Mouse (Mus musculus): ENCODE measurements around the gene Psap.
A peak's percentile ranks its signal among the peaks of the same experiment; 100 is the strongest.

The Psap gene

DNA sequence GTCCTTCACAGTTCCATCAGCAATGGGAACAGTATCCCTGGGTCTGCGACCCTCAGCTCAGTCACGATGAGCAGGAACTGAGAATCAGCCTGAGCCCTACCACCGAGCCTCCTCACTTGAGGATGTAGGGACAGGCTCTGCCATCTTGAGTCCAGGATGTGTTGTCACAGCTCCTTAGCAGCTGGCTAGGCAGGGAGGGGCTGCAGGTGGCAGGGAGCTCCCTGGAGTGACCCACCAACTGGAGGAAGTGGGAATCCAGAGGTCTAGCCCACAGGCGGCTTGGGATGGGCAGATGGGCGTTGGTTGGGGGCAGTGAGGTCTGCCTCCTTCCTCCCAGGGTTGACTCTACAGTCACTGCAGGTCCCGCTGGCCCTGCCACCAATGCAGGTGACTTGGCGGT lies 14.1 kb upstream of the Psap start:
- no peak for DNase-seq (ENCODE audit: low read depth, low spot score)

DNA sequence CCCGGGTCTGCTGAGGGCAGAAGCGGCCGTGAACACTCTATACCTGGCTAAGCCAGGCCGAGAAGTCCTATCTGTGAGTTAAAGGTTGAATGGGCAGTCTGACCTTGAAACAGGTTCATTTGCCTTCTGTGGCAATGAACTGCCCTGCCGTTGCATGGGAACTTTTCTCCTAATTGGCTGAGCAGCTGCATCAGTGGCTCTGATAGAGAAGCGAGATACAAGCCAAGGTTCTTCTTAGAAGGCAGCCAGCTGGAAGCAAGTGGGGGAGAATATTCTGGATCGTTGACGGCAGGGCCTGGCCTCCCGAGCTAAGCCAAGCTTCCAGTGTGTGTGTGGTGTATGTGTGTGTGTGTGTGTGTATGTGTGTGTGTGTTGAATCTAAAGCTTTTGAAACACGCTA lies 12.2 kb upstream of the Psap start:
- DNase-seq (ENCODE audit: low read depth, low spot score): no peak

DNA sequence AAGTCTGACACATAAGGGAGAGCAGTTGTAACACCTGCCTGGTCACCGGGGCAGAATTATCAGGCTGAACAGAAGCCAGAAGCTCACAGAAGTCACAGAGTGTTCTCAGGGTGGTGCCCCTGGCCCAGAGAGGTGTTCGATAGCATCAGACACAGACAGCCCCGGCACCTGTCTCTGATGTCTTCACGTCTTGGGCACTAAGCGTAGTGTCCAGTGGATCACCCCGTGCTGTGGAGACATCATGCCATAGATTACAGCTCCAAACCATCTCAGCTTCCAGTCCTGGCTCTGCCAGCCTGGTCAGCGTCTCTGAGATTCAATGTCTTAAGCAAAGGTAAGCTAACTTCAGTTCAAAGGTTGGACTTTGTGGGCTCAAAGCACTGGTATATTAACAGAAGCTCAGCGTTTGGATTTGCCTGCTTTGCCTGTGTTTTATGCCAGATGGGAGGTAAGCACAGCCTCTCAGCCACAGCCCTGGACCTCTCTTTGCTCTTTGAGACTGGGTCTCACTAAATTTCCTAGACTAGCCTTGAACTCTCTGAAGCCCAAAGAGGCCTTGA lies 10.5 kb upstream of the Psap start:
- DNase-seq (ENCODE audit: low read depth, low spot score): no peak

DNA sequence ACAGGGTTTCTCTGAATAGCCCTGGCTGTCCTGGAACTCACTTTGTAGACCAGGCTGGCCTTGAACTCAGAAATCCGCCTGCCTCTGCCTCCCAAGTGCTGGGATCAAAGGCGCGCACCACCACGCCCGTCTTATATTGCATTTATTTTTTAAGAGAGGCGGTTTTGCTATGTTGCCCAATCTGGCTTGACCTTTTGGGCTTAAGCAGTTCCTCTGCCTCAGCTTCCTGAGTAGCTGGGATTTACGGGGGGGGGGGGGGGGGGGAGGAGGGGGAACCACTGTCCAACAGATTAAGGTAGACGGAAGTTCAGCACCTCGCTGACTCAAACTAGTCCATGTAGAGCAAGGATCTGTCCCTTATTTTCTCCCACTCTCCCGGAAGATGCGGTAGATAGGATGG lies 8.7 kb upstream of the Psap start:
- no peak for DNase-seq (ENCODE audit: low read depth, low spot score)

DNA sequence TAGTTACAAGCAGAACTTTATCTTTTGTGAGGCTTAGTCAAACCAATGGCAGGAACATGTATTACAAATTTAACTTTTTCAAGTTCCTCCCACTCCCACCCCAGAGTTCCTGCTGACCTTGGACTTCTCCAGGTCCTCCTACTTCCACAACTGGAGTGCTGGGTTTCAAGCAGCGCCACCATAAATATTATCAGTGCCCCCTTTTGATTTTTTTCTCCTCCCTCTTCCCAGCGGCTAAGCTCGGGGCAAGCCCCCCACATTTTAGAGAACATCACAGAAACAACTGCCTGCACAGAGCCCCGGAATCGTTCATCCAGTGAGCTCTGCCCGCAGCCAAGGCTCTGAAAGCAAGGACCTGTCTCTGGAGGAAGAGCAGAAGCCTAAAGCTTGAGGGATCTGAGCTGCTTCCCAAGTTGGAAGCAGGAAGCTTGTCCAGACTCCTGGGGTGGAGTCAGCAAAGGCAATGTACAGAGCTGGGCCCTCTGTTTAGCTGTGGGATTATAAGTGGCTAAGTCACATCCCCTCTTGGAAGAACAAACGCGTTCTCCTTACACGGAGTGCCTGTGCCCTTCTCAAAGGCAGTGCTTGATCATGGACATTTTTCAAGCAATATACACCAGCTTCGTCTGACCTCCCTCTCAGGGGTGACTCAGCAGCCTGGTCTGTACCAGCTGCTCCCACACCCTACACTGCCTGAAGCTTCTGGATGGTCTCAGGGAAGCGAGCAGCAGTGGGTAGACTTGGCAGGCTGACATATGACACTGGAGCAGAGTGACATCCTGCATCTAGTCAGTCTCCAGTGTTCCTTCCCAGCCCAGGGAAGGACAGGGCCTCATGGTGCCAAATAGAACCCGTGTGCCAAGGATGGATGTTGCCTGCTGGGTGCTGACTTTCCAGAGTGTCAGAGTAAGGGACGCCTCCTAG lies 8.0 kb upstream of the Psap start:
- no peak for DNase-seq (ENCODE audit: low read depth, low spot score)

DNA sequence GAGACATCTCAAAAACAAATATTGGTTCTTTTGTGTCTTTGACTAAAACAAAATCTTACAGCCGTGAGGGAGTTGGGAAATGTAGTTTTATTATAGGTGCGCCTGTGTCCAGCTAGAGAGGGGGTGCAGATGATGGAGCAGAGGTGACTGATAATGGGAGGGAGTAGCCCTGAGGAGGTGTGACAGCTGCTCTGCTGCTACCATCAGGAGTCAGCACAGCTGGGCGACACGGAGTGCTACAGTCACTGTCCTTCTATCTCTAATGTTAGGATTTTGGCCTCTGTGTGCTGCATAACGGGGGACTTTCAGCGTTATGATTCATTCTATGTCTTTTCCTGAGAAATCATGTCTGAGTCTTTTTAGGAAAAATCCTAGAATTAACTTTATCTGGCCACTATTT lies 6.4 kb upstream of the Psap start:
- no peak for DNase-seq (ENCODE audit: low read depth, low spot score)

DNA sequence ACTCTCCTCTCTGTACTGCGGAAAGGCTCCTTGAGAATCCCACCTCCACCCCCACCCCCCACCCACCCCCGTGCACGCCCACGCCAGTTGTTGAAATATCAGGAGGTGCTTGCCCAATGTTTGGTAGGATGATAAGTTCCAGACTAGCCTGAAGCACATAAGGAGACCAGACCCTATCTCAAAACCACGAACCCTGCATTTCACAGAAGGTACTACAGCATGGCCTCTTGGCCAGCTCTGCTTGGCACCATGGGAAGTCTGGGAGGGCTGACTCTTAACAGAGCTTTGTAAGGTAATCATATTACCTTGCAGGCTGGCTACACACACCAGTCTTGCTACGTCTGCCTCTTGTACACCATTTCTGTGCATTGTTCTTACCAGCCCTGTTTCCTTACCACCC lies 5.2 kb upstream of the Psap start:
- DNase-seq (ENCODE audit: low read depth, low spot score): no peak

DNA sequence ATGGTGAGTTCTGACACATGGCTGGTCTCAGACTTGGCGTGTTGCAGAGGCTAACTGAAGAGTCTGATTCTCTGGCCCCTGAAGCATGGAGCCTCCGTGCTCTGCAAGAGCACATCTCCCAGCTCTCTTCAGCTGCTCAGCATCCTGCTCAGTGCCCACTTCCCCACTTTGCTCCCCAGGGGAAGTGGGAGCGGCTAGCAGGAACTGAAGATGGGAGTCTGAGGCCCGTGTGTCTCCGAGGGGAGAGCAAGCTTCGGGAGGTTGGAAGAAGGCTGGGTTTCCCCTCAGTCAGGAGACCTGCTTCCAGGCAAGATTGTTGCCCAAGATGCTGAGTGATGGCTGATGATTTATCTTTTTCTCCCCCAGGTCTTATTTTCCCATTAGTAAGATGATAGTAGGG lies 4.0 kb upstream of the Psap start:
- DNase-seq (ENCODE audit: low read depth, low spot score): no peak

DNA sequence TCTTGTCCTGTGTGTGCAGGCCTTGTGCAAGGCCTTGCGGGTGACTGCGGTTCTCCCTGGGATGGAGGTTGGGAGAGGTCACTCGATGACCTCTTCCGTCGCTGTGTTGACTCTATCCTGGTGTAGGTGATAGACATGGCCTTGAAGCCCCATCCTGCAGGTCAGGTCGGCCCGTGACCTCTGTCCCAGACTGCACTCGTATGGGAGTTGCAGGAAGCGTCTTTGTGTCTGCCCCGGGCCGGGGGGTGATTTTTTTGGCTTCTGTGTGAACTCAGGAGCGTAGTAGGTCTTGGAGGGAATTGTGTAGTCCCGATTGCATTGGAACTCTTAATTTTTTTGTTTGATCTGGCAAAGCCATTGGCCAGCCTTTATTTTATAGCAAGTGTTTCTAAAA lies 576 bp downstream of the Psap start:
- DNase-seq (ENCODE audit: low read depth, low spot score): no peak

DNA sequence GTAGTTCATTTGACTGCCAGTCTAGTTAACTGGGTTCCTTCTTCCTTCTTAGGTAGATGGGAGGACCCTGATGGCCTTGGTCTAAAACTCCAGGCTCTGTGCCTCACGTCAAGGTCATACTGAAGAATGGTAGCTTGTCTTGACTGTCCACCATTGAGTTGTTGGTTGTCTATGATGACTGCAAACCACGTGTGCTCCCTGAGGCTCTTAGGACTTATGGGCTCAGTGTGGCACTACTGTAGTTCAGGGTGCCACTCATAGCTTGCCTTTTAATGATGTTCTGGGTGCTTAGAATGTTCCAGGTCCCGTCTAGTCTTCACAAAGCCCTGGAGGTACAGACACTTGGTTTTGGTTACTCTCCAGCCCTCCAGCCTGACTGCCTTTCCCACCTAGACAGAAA lies 1.4 kb downstream of the Psap start:
- DNase-seq (ENCODE audit: low read depth, low spot score): no peak

DNA sequence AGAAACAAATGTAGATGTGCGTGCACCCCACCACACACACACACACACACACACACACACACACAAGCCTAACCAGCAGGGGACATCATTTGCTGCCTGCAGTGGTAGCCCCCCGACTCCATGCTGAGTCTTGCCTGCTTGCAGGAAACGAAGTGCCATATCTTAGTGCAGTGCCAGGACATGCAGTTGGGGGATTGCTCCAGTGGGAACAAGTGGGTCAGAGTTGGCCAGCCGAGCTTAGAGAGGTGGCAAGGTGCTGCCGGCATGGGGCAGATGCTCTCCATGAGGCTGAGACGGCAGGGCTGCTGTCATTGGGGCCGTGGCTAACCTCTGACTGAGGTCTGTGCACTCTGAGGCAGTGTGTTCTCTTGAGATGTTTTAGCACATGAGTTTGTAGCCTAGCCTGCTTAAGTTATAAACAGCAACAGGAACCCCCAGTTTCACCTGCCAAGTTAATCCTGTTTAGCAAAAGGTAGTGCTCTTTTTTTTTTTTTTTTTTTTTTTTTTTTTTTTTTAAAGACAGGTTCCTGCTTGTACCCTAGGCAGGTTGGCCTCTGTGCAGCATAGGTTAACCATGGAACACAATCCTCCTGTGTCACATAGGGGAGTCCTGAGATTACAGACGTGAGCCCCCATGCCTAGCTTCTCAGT lies 2.0 kb downstream of the Psap start:
- DNase-seq (ENCODE audit: low read depth, low spot score): peak; percentile 31

DNA sequence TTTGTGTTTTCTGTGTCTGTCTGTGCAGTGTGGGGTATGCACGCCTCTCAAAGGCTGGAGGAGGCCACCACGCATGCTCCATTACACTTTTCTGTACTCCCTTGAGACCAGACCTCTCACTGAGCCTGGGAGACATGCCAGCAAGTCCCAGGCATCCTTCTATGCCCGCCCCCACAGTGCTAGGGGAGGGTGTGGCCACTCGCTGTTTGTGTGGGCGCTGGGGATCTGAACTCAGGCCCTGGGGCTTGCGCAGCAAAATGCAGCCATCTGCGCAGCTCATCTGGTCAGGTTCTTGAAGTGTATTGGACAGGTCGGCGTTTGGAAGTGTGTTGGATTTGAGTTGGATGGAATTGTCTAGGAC lies 2.5 kb downstream of the Psap start:
- DNase-seq (ENCODE audit: low read depth, low spot score): no peak

DNA sequence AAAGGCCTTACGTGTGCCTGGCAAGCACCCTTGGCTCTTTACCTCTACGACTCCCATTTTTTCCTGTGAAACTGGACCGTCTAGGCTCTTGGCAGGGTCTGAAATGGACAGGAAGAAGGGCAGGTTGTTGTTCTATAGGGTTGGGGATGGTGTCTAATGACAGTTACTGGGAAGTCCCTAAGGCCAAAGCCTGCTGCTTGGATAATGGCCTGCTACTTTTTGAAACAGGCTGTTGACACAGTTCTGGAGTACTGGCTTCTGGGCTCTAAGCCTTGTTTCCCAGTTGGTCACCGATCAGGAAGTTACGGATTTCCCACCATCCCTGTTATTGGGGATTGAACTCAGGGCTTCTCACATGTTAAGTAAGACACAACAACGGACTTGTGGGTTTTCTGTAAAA lies 2.9 kb downstream of the Psap start:
- no peak for DNase-seq (ENCODE audit: low read depth, low spot score)

DNA sequence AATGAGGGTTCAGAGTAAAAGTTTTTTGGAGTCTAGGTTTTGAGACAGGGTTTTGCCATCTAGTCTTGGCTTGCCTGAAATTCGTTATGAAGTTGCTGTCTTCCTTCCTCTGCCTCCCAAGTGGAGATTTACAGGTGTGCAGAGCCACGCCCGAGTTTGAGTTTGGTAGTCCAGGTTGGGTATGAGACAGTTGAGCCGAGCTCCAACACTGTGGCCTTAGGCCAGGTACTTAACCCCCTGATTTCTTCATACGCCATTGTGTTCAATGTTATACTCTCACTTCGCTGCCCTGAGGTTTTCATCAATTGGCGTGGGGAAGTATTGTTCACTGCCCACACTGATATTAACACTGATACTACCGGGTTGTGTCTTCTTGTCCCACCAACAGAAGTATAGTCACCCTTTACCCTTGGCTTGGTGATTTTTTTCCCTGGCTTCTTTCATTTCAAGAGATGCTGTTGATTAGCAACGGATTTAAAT lies 4.2 kb downstream of the Psap start:
- DNase-seq (ENCODE audit: low read depth, low spot score): no peak

DNA sequence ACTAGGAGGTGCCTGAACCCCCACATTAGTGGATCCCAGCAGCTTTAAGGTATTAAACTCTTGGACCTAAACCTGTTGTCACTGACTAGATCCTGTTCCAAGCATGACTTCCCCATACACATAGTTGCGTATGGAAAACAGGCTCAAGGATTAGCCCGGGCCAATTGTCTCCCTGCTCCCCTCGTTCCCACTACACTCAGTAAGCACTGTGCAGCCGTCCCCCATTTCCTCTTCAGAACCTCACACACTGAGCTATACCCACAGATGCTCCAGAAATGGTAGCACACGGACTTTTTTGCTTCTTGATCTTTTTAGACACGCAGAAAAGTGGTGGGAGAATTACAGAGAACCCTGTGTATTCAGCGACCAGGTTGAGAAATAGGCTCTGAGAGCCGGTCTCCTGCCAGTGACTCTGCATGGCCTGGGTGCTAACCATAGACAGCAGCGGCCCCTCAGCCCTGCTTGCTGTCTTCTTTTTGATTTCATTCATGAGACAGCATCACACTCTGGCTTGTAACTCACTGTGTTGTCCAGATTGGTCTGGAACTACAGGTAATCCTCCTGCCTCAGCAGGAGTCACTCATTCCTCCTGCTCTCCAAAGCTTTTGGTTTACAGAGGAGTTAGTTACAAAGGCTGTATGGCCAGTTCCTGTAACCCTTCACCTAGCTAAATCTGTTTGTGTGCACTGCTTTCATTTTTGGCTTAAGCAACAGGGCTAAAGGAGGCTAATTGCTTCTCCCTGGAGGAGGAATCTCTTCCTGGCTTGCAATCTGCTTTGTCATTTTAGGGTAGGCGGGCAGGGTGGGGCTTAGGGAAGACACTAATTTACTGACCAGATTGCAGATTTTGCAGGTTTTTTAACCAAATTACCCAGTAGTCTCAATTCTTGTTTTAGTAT lies 4.9 kb downstream of the Psap start:
- no peak for DNase-seq (ENCODE audit: low read depth, low spot score)

DNA sequence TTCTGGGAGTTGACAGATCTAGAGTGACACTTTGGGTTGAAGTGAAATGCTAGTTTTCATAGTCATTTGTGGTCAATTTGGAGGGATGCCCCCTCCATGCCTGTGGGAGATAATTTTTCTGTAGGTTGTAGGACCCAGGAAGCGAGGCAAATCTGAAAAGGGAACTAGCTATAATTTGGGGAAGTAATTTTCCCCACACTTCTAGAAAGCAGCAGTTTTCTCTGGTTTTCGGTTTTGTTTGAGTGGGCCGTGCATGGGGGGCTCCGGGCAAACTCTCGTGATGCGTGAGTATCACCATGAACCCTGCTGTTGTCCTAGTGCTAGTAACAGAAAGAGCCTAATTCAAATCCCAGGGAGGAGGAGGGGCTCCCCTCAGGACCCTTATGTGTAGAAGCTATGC lies 6.8 kb downstream of the Psap start:
- DNase-seq (ENCODE audit: low read depth, low spot score): no peak

DNA sequence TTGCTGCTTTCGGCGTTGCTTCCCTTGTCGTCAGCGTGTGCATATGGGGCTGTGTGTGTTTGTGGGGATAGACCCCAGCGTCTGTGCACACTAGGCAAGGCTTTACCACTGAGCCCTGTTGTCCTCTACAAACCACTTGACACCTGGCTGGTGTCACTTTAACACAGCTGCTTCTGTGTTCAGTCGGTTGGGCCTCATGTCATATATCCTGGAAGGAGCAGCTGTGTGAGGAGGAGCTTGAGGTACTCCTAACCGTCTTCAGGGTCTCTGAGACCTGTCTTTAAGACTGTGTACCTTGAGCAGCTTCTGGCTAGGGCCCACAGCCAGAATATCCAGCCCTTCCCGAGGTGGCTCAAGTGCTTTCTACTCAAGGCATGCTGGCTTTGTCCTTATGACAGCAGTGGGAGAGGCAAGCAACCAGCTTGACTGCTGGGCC lies 7.3 kb downstream of the Psap start:
- DNase-seq (ENCODE audit: low read depth, low spot score): no peak

DNA sequence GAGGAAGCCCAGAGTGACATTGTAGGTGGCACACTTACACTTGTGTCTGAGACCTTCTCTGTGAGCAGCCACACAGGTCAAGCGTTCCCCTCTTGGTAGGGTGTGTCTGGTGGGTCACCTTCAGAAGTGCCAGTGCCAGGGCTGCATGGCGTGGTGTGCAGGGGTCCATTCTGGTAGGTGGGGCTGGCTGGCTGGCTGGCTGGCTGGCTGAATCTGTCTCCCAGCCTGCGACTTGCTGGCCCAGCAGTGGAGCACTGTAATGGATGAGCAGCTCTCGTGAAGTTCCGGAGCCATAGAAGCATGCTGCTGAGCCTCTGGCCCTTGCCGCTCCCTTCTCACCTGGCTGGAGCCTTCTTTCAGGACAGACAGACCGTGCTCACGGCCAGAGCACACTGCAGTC lies 7.8 kb downstream of the Psap start:
- DNase-seq (ENCODE audit: low read depth, low spot score): no peak

DNA sequence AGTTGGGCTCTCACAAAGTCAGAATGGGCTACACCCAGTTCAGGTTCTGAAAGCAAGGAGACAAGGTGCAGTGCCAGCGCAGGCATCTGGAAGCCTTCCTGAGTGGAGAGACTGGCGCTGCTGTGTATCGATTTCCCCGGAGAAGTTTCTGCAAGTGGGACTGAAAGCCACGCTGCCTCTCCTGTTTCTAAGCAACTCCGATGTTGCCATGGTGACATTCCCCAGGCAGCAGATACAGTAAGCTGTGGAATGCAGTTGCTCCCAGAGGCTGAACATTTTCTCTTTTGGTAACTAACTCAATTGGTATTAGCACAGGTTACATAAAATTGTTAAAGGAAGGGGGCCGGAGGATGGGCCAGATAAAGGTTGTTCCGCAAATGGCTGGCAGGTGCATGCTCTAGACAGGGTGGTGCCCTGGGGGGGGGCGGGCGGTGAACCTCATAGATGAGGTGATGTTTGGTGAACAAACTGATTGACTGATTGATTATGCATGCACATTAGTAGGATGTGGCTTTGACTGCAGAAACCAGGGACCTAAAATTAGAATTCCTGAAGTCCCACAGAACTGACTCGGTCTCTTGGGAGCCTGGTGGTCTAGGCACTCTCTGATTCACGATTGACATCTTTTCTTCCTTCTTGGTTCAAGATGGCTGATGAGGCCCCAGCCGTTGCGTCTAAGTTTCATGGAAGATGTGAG lies 8.4 kb downstream of the Psap start:
- no peak for DNase-seq (ENCODE audit: low read depth, low spot score)

DNA sequence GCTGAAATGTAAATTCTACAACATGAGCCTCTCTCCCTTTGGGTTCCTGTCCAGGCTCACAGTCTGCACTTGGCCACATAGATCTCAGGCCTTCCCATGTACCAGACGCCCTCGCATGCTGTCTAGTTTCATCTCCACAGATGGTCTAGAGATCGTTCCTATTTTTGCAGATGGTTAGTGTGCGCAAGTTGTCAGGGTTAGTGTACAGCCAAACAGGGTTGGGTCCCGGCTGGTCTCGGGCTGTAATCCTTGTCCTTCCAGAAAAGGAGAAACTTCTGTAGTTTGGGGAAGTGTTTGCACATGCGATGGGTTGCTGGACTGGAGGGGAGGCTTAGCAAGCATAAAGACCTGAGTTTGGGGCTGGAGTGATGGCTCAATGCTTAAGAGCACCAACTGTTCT lies 9.1 kb downstream of the Psap start:
- DNase-seq (ENCODE audit: low read depth, low spot score): no peak

DNA sequence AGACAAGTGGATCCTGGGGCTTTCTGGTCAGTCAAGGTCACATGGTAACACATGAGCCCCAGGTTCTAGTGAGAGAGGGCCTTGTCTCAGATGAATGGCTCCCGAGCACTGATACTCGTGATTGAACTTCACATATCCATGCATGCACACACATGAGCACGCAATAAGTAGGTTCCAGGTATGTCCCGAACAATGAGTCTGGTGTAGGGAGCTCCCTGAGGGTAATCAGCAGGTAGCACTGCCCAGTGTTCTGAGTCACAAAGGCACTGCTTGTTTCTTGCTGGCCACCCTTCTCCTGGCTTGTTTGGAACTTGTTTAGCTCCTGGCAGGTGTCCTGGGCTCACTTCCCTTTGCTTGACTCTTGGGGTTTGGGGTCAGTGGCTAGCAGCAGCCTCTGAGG lies 9.7 kb downstream of the Psap start:
- DNase-seq (ENCODE audit: low read depth, low spot score): no peak
